Mouse (Mus musculus): ENCODE measurements around the gene Dmrt1.
"Not testable (repeated sequence)": the region's sequence is repeated elsewhere in the genome, so short reads cannot be mapped to it uniquely, and the experiment has no call there.

The Dmrt1 gene

GRCm38 (mm10) chr19:25505360-25506196 lies at the start of gene Dmrt1:
Gene Dmrt1, plus strand, starts transcription at chr19:25505618.
- no peak for DNase-seq (ENCODE audit: low read depth, low spot score)

GRCm38 (mm10) chr19:25460760-25461159 lies 44.7 kb upstream of the Dmrt1 start:
- DNase-seq (ENCODE audit: low read depth, low spot score), result no peak

GRCm38 (mm10) chr19:25461553-25462320 lies 43.7 kb upstream of the Dmrt1 start:
- no peak for DNase-seq (ENCODE audit: low read depth, low spot score)

- DNase-seq (ENCODE audit: low read depth, low spot score), result not testable (repeated sequence)
These were observed 29.6 kb upstream of the Dmrt1 start for GRCm38 (mm10) chr19:25475806-25476205.

GRCm38 (mm10) chr19:25479152-25479669 lies 26.2 kb upstream of the Dmrt1 start:
- no peak for DNase-seq (ENCODE audit: low read depth, low spot score)

- no peak for DNase-seq (ENCODE audit: low read depth, low spot score)
These were observed 24.6 kb upstream of the Dmrt1 start for GRCm38 (mm10) chr19:25480820-25481219.

GRCm38 (mm10) chr19:25486561-25486960 lies 18.9 kb upstream of the Dmrt1 start:
- DNase-seq (ENCODE audit: low read depth, low spot score), result no peak

GRCm38 (mm10) chr19:25487350-25487749 lies 18.1 kb upstream of the Dmrt1 start:
- DNase-seq (ENCODE audit: low read depth, low spot score), result no peak

GRCm38 (mm10) chr19:25488546-25488945 lies 16.9 kb upstream of the Dmrt1 start:
- DNase-seq (ENCODE audit: low read depth, low spot score), result no peak

- no peak for DNase-seq (ENCODE audit: low read depth, low spot score)
These were observed 15.9 kb upstream of the Dmrt1 start for GRCm38 (mm10) chr19:25489546-25489945.

- no peak for DNase-seq (ENCODE audit: low read depth, low spot score)
These were observed 8.0 kb upstream of the Dmrt1 start for GRCm38 (mm10) chr19:25497434-25497833.

GRCm38 (mm10) chr19:25504878-25505277 lies 540 bp upstream of the Dmrt1 start:
- no peak for DNase-seq (ENCODE audit: low read depth, low spot score)

- no peak for DNase-seq (ENCODE audit: low read depth, low spot score)
These were observed 1.2 kb downstream of the Dmrt1 start for GRCm38 (mm10) chr19:25506616-25507015.

GRCm38 (mm10) chr19:25514986-25515530 lies 9.6 kb downstream of the Dmrt1 start:
- DNase-seq (ENCODE audit: low read depth, low spot score), result no peak

- no peak for DNase-seq (ENCODE audit: low read depth, low spot score)
These were observed 18.7 kb downstream of the Dmrt1 start for GRCm38 (mm10) chr19:25524156-25524555.

GRCm38 (mm10) chr19:25525726-25526125 lies 20.3 kb downstream of the Dmrt1 start:
- DNase-seq (ENCODE audit: low read depth, low spot score), result no peak

GRCm38 (mm10) chr19:25529673-25530072 lies 24.3 kb downstream of the Dmrt1 start:
- no peak for DNase-seq (ENCODE audit: low read depth, low spot score)

GRCm38 (mm10) chr19:25545714-25546340 lies 40.4 kb downstream of the Dmrt1 start:
- DNase-seq (ENCODE audit: low read depth, low spot score), result peak; percentile 6

GRCm38 (mm10) chr19:25547086-25547643 lies 41.7 kb downstream of the Dmrt1 start:
- no peak for DNase-seq (ENCODE audit: low read depth, low spot score)

GRCm38 (mm10) chr19:25550346-25550745 lies 44.9 kb downstream of the Dmrt1 start:
- DNase-seq (ENCODE audit: low read depth, low spot score), result no peak

GRCm38 (mm10) chr19:25551053-25551452 lies 45.6 kb downstream of the Dmrt1 start:
- no peak for DNase-seq (ENCODE audit: low read depth, low spot score)

Measured in telencephalon, adult 2 months (tissue).